Mouse (Mus musculus) G1E (cell line): ENCODE data around the gene Bco1. TPM values are rescaled to one million over a fixed set of nuclear protein-coding genes. Genes with fewer than 3 reads are reported as not detected.

Experiments used
- ATAC-seq: 2 replicates; pipeline ENCODE4 v1.8.0; 2016; ENCODE audit warnings: mild to moderate bottlenecking; ENCODE audit not compliant: insufficient number of reproducible peaks, poor library complexity, low FRiP score, severe bottlenecking; ENCODE audit errors: extremely low read depth
- DNase-seq: peaks from one replicate; pipeline ENCODE4 v3.0.0; 2012; ENCODE audit warnings: low spot score
- H3K27me3 ChIP-seq: 2 replicates; pipeline ENCODE4 v1.6.1; 2012; ENCODE audit warnings: mild to moderate bottlenecking, low read length, inconsistent platforms; ENCODE audit not compliant: insufficient read depth
- H3K36me3 ChIP-seq: replicated peaks from 2 replicates; pipeline ENCODE3; 2012; ENCODE audit warnings: mild to moderate bottlenecking, inconsistent platforms
- H3K4me1 ChIP-seq: 2 replicates; pipeline ENCODE4 v1.6.1; 2012; ENCODE audit warnings: low read depth, low read length, inconsistent platforms, mixed read lengths; ENCODE audit not compliant: insufficient read depth
- H3K4me3 ChIP-seq: 2 replicates; pipeline ENCODE4 v1.5.1; 2012; ENCODE audit warnings: low read depth, mild to moderate bottlenecking, inconsistent platforms, low read length, moderate library complexity, mixed read lengths
- H3K9me3 ChIP-seq: replicated peaks from 2 replicates; pipeline ENCODE4 v1.6.1; 2012; ENCODE audit warnings: inconsistent platforms
- CTCF ChIP-seq: IDR thresholded peaks from 2 replicates; pipeline ENCODE4 v1.5.1; 2012; ENCODE audit warnings: low read depth, low read length, inconsistent platforms, mixed read lengths
- GATA1 ChIP-seq: IDR thresholded peaks from 2 replicates; pipeline ENCODE4 v1.6.1; 2012; ENCODE audit warnings: borderline replicate concordance, low read length, inconsistent platforms, mixed read lengths
- GATA2 ChIP-seq: IDR thresholded peaks from 2 replicates; pipeline ENCODE4 v1.6.1; 2012; ENCODE audit warnings: low read depth, low read length, inconsistent platforms, borderline replicate concordance
- POLR2AphosphoS5 ChIP-seq: IDR thresholded peaks from 2 replicates; pipeline ENCODE4 v1.6.1; 2012; ENCODE audit warnings: low read depth, low read length, inconsistent platforms; ENCODE audit not compliant: insufficient replicate concordance
- TAL1 ChIP-seq: conservative IDR thresholded peaks from 2 replicates; pipeline ENCODE4 v1.6.1; 2012; ENCODE audit warnings: low read depth, low read length, inconsistent platforms, mixed read lengths
- polyA plus RNA-seq: library from polyadenylated mRNA; stranded (reverse); fragments of >175 nt; gene quantifications from 2 replicates; pipeline ENCODE4 v1.2.3, GENCODE M21; 2012
- total RNA-seq, 2 experiments: library from RNA; stranded (forward) in 1 of 2; stranded (reverse) in 1 of 2; fragments of 200-1000 nt in 1 of 2; fragments of >200 nt in 1 of 2; fragmentation: Nextera tagmentation in 1 of 2; gene quantifications; 2 replicates each; pipeline ENCODE4 v1.2.3; 2014 to 2017

The Bco1 gene
- total and polyA plus RNA-seq, 3 experiments, result not detected

- H3K9me3 ChIP-seq, result peaks cover 3% of the 10 kb centered on the region; the same call in 1 of the 2 replicates
- DNase-seq (no peak), ATAC-seq (no peak)
- no peak overlapping the region for H3K4me3 ChIP-seq
- H3K27me3 ChIP-seq, result no peaks in the 10 kb centered on the region; the same call in 1 of the 2 replicates
- TF ChIP-seq GATA2 (no peak), GATA1 (no peak), TAL1 (no peak), POLR2AphosphoS5 (no peak)
- H3K4me1 ChIP-seq, result peaks cover 26% of the 10 kb centered on the region
- H3K36me3 ChIP-seq, result no peaks in the 10 kb centered on the region
Observed at GRCm38 (mm10) chr8:117116534-117116933, 20.9 kb downstream of the Bco1 start.

- Histone ChIP-seq H3K36me3 (no peaks in the 10 kb centered on the region), H3K27me3 (no peaks in the 10 kb centered on the region; the same call in 1 of the 2 replicates), H3K9me3 (peaks cover 3% of the 10 kb centered on the region; the same call in 1 of the 2 replicates), H3K4me3 (no peak overlapping the region), H3K4me1 (peaks cover 22% of the 10 kb centered on the region)
- TF ChIP-seq GATA2 (no peak), TAL1 (no peak), GATA1 (no peak), CTCF (no peak), POLR2AphosphoS5 (no peak)
- no peak for ATAC-seq
- DNase-seq, result no peak
Observed at GRCm38 (mm10) chr8:117118409-117118808, 22.8 kb downstream of the Bco1 start.

- peak; percentile 89 for ATAC-seq
- H3K4me1 ChIP-seq, result peaks cover 10% of the 10 kb centered on the region
- no peaks in the 10 kb centered on the region for H3K36me3 ChIP-seq
- H3K4me3 ChIP-seq, result no peak overlapping the region
- H3K9me3 ChIP-seq, result no peaks in the 10 kb centered on the region
- no peak for TF ChIP-seq GATA2
- no peak for TF ChIP-seq POLR2AphosphoS5
- TF ChIP-seq TAL1, result no peak
- no peak for TF ChIP-seq CTCF
- no peak for TF ChIP-seq GATA1
- DNase-seq, result peak; percentile 29
- H3K27me3 ChIP-seq, result peaks cover 4% of the 10 kb centered on the region; the same call in 1 of the 2 replicates
Observed at GRCm38 (mm10) chr8:117121277-117121676, 25.6 kb downstream of the Bco1 start.

- Histone ChIP-seq H3K4me3 (no peak overlapping the region), H3K36me3 (no peaks in the 10 kb centered on the region), H3K27me3 (peaks cover 6% of the 10 kb centered on the region; the same call in 1 of the 2 replicates), H3K4me1 (peaks cover 12% of the 10 kb centered on the region), H3K9me3 (no peaks in the 10 kb centered on the region)
- no peak for DNase-seq
- TF ChIP-seq CTCF (no peak), GATA1 (no peak), TAL1 (no peak), GATA2 (no peak), POLR2AphosphoS5 (no peak)
- ATAC-seq, result no peak
Observed at GRCm38 (mm10) chr8:117123850-117124633, 28.4 kb downstream of the Bco1 start.

- DNase-seq (no peak), ATAC-seq (no peak)
Observed at GRCm38 (mm10) chr8:117125854-117126253, 30.2 kb downstream of the Bco1 start.

GRCm38 (mm10) chr8:117126411-117126810 lies 30.8 kb downstream of the Bco1 start:
- no peaks in the 10 kb centered on the region for H3K9me3 ChIP-seq
- no peaks in the 10 kb centered on the region for H3K36me3 ChIP-seq
- ATAC-seq, result no peak
- TF ChIP-seq POLR2AphosphoS5 (no peak), GATA2 (no peak), CTCF (no peak), GATA1 (no peak), TAL1 (no peak)
- peaks cover 8% of the 10 kb centered on the region for H3K4me1 ChIP-seq
- DNase-seq, result no peak
- H3K4me3 ChIP-seq, result no peak overlapping the region
- H3K27me3 ChIP-seq, result peaks cover 10% of the 10 kb centered on the region; the same call in 1 of the 2 replicates

More at GRCm38 (mm10) chr8:117125854-117126253, 30.2 kb downstream of the Bco1 start:
- Histone ChIP-seq H3K4me1 (peaks cover 12% of the 10 kb centered on the region), H3K36me3 (no peaks in the 10 kb centered on the region), H3K9me3 (no peaks in the 10 kb centered on the region), H3K4me3 (no peak overlapping the region), H3K27me3 (peaks cover 10% of the 10 kb centered on the region; the same call in 1 of the 2 replicates)
- TF ChIP-seq POLR2AphosphoS5 (no peak), GATA2 (no peak), CTCF (no peak), TAL1 (no peak)
